Mouse (Mus musculus) thymus, adult 2 months (tissue): ENCODE data around the gene Actr6.

Experiments
- CTCF ChIP-seq: fragments of 200-500 bp; IDR thresholded peaks from 2 replicates; pipeline ENCODE4 v1.5.1; 2012; ENCODE audit warnings: mild to moderate bottlenecking, control low read depth, low read length, moderate library complexity, borderline replicate concordance; ENCODE audit not compliant: control insufficient read depth, poor library complexity, insufficient read depth; ENCODE audit errors: extremely low read depth
- POLR2A ChIP-seq: fragments of 200-500 bp; IDR thresholded peaks from 2 replicates; pipeline ENCODE4 v1.6.1; 2012; ENCODE audit warnings: mild to moderate bottlenecking, low read length, control low read depth, moderate library complexity; ENCODE audit not compliant: control insufficient read depth, poor library complexity, insufficient read depth; ENCODE audit errors: extremely low read depth

DNA sequence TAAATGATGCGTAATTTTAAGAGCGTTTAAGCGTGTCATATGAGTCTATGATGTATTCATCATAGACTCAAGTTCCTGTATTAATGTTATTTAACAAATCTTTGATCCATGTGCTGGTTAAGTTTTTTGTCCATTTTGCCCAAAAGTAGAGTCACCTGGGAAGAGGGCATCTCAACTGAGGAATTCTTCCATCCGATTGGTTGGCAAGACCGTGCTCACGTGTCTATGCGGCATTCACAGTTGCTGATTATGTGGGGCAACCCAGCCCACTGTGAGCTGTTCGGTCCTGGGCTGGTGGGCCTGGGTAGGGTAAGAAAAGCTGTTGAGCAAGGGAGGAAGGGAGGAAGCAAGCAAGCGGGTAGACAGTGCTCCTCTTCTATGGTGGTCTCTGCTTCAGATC lies 6.3 kb upstream of the Actr6 start:
- TF ChIP-seq POLR2A (no peak), CTCF (no peak)
